Mouse (Mus musculus) megakaryocyte, embryonic 14.5 days (primary cell): Measurements from ENCODE around the gene Abhd8.

Experiments used
- FLI1 ChIP-seq: IDR thresholded peaks from 2 replicates; pipeline ENCODE4 v1.6.1; 2012; ENCODE audit warnings: low read length, inconsistent platforms, mixed read lengths
- GATA1 ChIP-seq: IDR thresholded peaks from 3 replicates; pipeline ENCODE4 v1.6.1; 2012; ENCODE audit warnings: mixed read lengths, low read length, inconsistent platforms, borderline replicate concordance

DNA sequence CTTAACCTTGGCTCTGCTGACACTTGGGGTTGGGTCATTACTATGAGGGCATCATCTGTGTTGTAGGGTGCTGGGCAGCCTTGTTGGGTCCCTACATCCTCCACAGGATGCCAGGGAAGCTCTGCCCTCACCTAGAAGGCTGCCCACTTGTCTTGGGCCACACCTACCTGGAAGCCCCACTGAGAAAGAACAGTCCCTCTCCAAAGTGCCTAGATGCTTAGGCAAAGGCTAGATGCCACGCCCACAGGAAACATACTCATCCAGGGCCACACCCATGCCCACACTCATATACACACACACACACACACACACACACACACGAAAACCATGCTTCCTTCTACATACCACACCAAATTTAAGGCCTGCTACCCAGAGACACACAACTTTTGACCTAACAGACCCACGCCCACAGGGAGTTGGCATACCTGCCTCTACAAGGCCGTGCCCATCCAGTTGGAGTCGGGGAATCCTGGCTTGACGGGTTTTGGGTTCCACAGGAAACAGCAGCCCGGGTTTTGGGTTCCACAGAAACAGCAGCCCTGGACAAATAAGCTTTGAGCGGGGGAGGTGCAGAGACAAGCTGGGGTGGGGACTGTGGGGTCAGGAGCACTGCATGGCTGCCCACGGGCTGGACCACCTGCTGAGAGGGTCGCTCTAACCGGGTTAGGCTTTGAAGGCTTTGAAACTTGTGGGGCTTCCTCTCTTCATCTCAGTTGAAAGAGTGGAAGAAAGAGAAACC is 51.8 kb downstream of the Abhd8 start:
- no peak for TF ChIP-seq FLI1
- TF ChIP-seq GATA1 = no peak
